Mouse (Mus musculus) hematopoietic stem cell, adult 5-6 weeks (primary cell): ENCODE results near the gene Plcl1. TPM values are rescaled to one million over a fixed set of nuclear protein-coding genes. Genes with fewer than 3 reads are reported as not detected.

Experiments
- ATAC-seq, 2 experiments: fragments of 125-278 bp in 1 of 2; replicated peaks in 1 of 2; 2 replicates each; pipeline ENCODE4 v1.8.0; 2016 to 2017; ENCODE audit warnings: inconsistent platforms in 2 of 2, mild to moderate bottlenecking in 2 of 2, moderate number of reproducible peaks in 2 of 2, low read depth in 1 of 2, moderate TSS enrichment in 1 of 2; ENCODE audit not compliant: low FRiP score in 2 of 2, poor library complexity in 2 of 2, severe bottlenecking in 2 of 2, insufficient read depth in 1 of 2, low TSS enrichment in 1 of 2
- total RNA-seq: library from RNA; stranded (forward); fragments of 172-1452, 232-1000 nt; gene quantifications from 2 replicates; pipeline ENCODE4 v1.2.3, GENCODE M21; 2017

The Plcl1 gene
- total RNA-seq, 1 experiment from 2014 or later, result 2.6 TPM

- ATAC-seq, result no peak
Measured at GRCm38 (mm10) chr1:55770072-55770785, 364.5 kb downstream of the Plcl1 start.

DNA sequence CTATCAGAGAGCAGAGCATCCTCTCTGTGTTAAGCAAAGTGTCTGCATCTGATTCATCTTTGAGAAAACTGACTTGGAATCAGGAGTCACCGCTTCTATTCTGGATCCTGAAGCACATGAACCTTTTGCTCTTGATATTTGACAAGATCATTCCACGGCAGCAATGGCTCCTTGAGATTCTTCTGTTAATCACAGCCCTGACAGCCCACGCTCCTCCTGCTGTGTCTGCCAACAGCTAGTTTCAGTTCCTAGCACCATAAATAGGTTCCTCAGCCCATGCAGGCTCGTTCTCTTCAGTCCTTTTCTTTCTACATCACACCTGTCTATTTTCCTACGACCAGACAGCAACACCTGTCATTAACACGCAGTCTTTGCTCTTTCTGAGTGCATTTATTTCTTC, 387.1 kb downstream of the Plcl1 start:
- no peak for ATAC-seq

Other genes starting within 250 kb of the Plcl1 start
- gene Rftn2, start 179.1 kb upstream of the Plcl1 start, total RNA-seq, result 3.4 and 9.3 TPM in 2 replicates
- gene Mars2, start 168.7 kb upstream of the Plcl1 start, total RNA-seq, result 8.3 and 9.5 TPM in 2 replicates
- 0.63 and 1.5 TPM in 2 replicates for gene Boll, start 42.5 kb upstream of the Plcl1 start, total RNA-seq